Mouse (Mus musculus) skeletal muscle tissue, postnatal 0 days (tissue): Measurements from ENCODE around the gene Gm30737. TPM values are rescaled to one million over a fixed set of nuclear protein-coding genes. Genes with fewer than 3 reads are reported as not detected.

Experiments
- polyA plus RNA-seq: library from polyadenylated mRNA; unstranded; fragments of >200 nt; fragmentation: Nextera tagmentation; extraction: Ambion mirVana; gene quantifications from 2 replicates; pipeline ENCODE4 v1.2.1, GENCODE M21; 2015

Gm30737 gene
- polyA plus RNA-seq: not detected in 2 replicates

DNA sequence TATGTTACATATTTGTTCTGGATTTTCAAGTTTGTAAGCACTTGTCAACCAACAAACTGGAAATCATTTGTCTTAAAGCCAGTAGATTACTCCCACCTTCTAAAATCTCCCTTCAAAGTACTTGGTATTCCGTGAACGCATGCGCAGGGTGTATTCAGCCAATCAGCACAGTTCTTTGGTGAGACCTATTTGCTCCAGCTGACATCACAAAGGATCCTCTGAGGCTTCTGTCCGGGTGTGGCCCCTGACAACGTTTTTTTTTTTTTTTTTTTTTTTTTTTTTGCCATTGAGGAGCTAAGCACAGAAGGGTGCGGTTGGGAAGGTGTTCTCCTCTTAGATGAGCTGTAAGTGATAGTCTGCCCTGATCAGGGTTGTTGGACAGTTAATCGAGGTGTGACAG, at the start of gene Gm30737:
Gene Gm30737, plus strand, starts transcription at position 301 of the 400 bp plus-strand sequence.

